Mouse (Mus musculus) ES-E14 (cell line): ENCODE measurements around the gene Akap10. TPM values are rescaled to one million over a fixed set of nuclear protein-coding genes. Genes with fewer than 3 reads are reported as not detected.

ENCODE experiments used
- DNase-seq: peaks from one replicate; pipeline ENCODE4 v3.0.0-alpha.2; 2013; ENCODE audit warnings: low read depth, low spot score
- H3K27ac ChIP-seq: 2 replicates; pipeline ENCODE4 v1.5.1; 2012; ENCODE audit warnings: low read depth, mild to moderate bottlenecking, low read length, moderate library complexity, mixed read lengths; ENCODE audit not compliant: poor library complexity, insufficient read depth, severe bottlenecking
- H3K36me3 ChIP-seq: 2 replicates; pipeline ENCODE4 v1.6.1; 2012; ENCODE audit warnings: mild to moderate bottlenecking, low read length, moderate library complexity, mixed read lengths; ENCODE audit not compliant: control insufficient read depth, poor library complexity, insufficient read depth, severe bottlenecking
- H3K4me1 ChIP-seq, 2 experiments: fragments of 150-350 bp in 1 of 2; sonication (generic) in 1 of 2; 2 replicates each; pipeline ENCODE4 v1.6.1; 2012; ENCODE audit warnings: low read length in 2 of 2, mild to moderate bottlenecking in 1 of 2, mixed read lengths in 1 of 2; ENCODE audit not compliant: control insufficient read depth in 2 of 2, insufficient read depth in 2 of 2, poor library complexity in 1 of 2
- H3K4me3 ChIP-seq, 2 experiments: fragments of 150-350 bp in 1 of 2; sonication (generic) in 1 of 2; 2 replicates each; pipeline ENCODE4 v1.5.1; 2012; ENCODE audit warnings: low read length in 2 of 2, low read depth in 1 of 2, mild to moderate bottlenecking in 1 of 2, mixed read lengths in 1 of 2; ENCODE audit not compliant: insufficient read depth in 1 of 2, poor library complexity in 1 of 2, severe bottlenecking in 1 of 2
- H3K9ac ChIP-seq: 2 replicates; pipeline ENCODE4 v1.6.1; 2012; ENCODE audit warnings: low read depth, mild to moderate bottlenecking, low read length, mixed read lengths; ENCODE audit not compliant: poor library complexity, insufficient read depth, severe bottlenecking
- H3K9me3 ChIP-seq: fragments of 150-350 bp; sonication (generic); 2 replicates; pipeline ENCODE4 v1.6.1; 2012; ENCODE audit warnings: low read depth, mild to moderate bottlenecking, low read length; ENCODE audit not compliant: control insufficient read depth, insufficient read depth
- CHD2 ChIP-seq: IDR thresholded peaks from 2 replicates; pipeline ENCODE4 v1.6.1; 2014; ENCODE audit warnings: mild to moderate bottlenecking, low read depth, low read length, inconsistent platforms
- HCFC1 ChIP-seq: IDR thresholded peaks from 2 replicates; pipeline ENCODE4 v1.6.1; 2012; ENCODE audit warnings: low read length, inconsistent platforms, borderline replicate concordance; ENCODE audit not compliant: insufficient read depth
- MAFK ChIP-seq: IDR thresholded peaks from 2 replicates; pipeline ENCODE4 v1.6.1; 2014; ENCODE audit warnings: mild to moderate bottlenecking, low read depth, low read length, inconsistent platforms; ENCODE audit not compliant: insufficient read depth
- ZC3H11A ChIP-seq: IDR thresholded peaks from 2 replicates; pipeline ENCODE4 v1.6.1; 2012; ENCODE audit warnings: low read depth, mild to moderate bottlenecking, inconsistent platforms, low read length, borderline replicate concordance
- ZNF384 ChIP-seq: IDR thresholded peaks from 2 replicates; pipeline ENCODE4 v1.6.1; 2012; ENCODE audit warnings: low read depth, low read length, inconsistent platforms
- in situ Hi-C, 2 experiments: fragments of 600-800 bp; cut with MboI; formaldehyde crosslinking; loops; one replicate each; pipeline ENCODE4 v1.15.1; 2025; ENCODE audit warnings: low sequenced_read_pairs in 2 of 2, inconsistent platforms in 1 of 2; ENCODE audit not compliant: unreplicated experiment in 2 of 2
- total RNA-seq: library from RNA; depleted of rRNA; stranded (reverse); fragments of 300-350 nt; gene quantifications from 2 replicates; pipeline ENCODE4 v1.2.3, GENCODE M21; 2012; rRNA removed

Akap10 gene
- total RNA-seq, 1 experiment = 24.2 TPM

DNA sequence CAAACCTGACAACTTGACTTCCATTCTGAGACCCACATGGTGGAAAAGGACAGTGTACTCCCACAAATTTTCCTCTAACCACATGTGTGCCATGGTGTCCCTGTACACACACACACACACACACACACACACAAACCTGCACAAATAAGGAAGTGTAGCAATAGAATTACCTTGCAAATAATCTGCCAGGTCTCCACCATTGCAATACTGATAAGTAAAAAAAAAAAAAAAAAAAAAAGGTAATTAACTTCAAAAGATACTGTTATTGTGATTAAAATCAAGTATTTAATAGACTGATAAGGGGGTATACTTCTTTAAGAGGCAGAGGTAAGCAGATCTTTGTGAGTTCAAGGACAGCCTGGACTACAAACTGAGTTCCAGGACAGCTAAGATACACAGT is 90.1 kb downstream of the Akap10 start:
- no peaks in the 10 kb centered on the region for H3K36me3 ChIP-seq
- DNase-seq = no peak
- TF ChIP-seq CHD2 (no peak), HCFC1 (no peak), ZC3H11A (no peak), MAFK (no peak), ZNF384 (no peak)
- no peak overlapping the region for H3K9ac ChIP-seq
- H3K4me3 ChIP-seq = no peak overlapping the region
- H3K27ac ChIP-seq = no peak overlapping the region
- in situ Hi-C loops = no loop called here
- H3K4me1 ChIP-seq = no peaks in the 10 kb centered on the region
- H3K9me3 ChIP-seq = no peaks in the 10 kb centered on the region

DNA sequence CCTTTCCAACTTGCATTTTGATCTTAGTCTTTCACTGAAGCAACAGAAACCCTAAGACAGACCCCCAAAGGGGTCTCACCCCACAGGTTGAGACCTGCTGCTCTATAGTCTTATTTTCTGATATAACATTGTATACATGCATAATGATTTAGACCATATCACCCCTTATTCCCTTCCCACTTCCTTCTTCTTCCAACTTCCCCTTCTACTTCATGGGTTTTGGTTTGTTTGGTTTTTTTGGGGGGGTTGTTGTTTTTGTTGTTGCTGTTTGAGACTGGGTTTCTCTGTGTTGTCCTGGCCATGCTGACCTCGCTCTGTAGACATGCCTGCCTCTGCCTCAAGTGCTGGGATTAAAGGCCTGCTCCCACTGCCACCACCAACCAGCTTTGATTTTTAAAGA is 90.9 kb downstream of the Akap10 start:
- H3K27ac ChIP-seq = no peak overlapping the region
- H3K9me3 ChIP-seq = no peaks in the 10 kb centered on the region
- H3K36me3 ChIP-seq = no peaks in the 10 kb centered on the region
- TF ChIP-seq HCFC1 = no peak
- TF ChIP-seq ZNF384 = no peak
- TF ChIP-seq CHD2 = no peak
- TF ChIP-seq MAFK = no peak
- no peak for TF ChIP-seq ZC3H11A
- H3K4me3 ChIP-seq = no peak overlapping the region
- no peak overlapping the region for H3K9ac ChIP-seq
- in situ Hi-C loops = no loop called here
- no peaks in the 10 kb centered on the region for H3K4me1 ChIP-seq
- no peak for DNase-seq

Other genes starting within 250 kb of the Akap10 start
- 6.2 and 9.4 TPM in 2 replicates for gene Fam83g, start 246.2 kb downstream of the Akap10 start, total RNA-seq
- 0.32 and 0.45 TPM in 2 replicates for gene Slc5a10, start 209.4 kb downstream of the Akap10 start, total RNA-seq
- 29.3 and 35.7 TPM in 2 replicates for gene Prpsap2, start 168.2 kb downstream of the Akap10 start, total RNA-seq
- gene Ulk2, start 75.2 kb downstream of the Akap10 start, total RNA-seq = 3.3 and 4.3 TPM in 2 replicates
- 15.3 and 19.9 TPM in 2 replicates for gene Specc1, start 26.5 kb upstream of the Akap10 start, total RNA-seq